Mouse (Mus musculus): ENCODE measurements around the gene Ctbp1.
A peak's percentile ranks its signal among the peaks of the same experiment; 100 is the strongest.

GRCm38 (mm10) chr5:33274953-33275454, at the start of gene Ctbp1:
- TF ChIP-seq EP300 (IDR thresholded peaks at IDR 0.05; ENCODE audit: low read depth) (no peak), CTCF (IDR thresholded peaks at IDR 0.05; ENCODE audit: low read depth) (peak; percentile 75)

Measured in liver, embryonic 14.5 days (tissue).